Mouse (Mus musculus) bone marrow macrophage, adult 2 months (primary cell): ENCODE results near the gene Phf12.

ENCODE experiments used
- CTCF ChIP-seq: IDR thresholded peaks from 2 replicates; pipeline ENCODE4 v1.5.1; 2012; ENCODE audit warnings: low read depth, mild to moderate bottlenecking, low read length, moderate library complexity
- POLR2A ChIP-seq: IDR thresholded peaks from 2 replicates; pipeline ENCODE4 v1.6.1; 2012; ENCODE audit warnings: mild to moderate bottlenecking, low read depth, low read length, borderline replicate concordance

DNA sequence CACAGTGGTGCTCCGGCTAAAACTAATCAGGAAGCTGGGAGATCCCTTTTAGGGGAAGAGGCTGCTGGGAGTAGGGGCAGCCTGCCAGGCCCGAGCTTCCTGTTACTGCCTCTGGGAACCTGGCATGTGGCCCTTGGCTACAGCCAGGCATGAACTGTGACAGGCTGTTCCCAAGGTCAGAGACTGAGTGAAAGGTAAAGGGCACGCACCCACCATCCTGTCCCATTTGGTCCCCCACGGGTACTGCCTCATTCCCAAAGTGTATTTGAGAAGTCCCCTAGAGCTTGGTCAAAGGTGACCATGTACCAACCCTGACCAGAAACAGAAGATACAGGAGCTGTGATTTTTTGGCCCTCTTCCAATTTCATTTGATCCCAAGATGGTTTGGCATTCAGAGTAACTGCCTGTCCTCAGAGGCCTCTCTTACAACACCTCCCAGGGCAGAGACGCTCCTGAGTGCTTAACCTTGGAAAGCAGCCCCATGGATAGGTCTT is 62.3 kb downstream of the Phf12 start:
- TF ChIP-seq CTCF = no peak
- TF ChIP-seq POLR2A = no peak
